Mouse (Mus musculus) midbrain, embryonic 10.5 days (tissue): Measurements from ENCODE around the gene Nebl. TPM values are rescaled to one million over a fixed set of nuclear protein-coding genes. Genes with fewer than 3 reads are reported as not detected.
"Not testable (repeated sequence)": the region's sequence is repeated elsewhere in the genome, so short reads cannot be mapped to it uniquely, and the experiment has no call there.

Source experiments
- DNase-seq: peaks from one replicate; pipeline ENCODE4 v3.0.0-alpha.2; 2017; ENCODE audit warnings: low spot score
- H3K27ac ChIP-seq: fragments of 300-500 bp; sonication (generic); replicated peaks from 2 replicates; pipeline ENCODE4 v1.5.1; 2016; ENCODE audit warnings: mild to moderate bottlenecking
- H3K27me3 ChIP-seq: fragments of 300-500 bp; sonication (generic); 2 replicates; pipeline ENCODE4 v1.6.1; 2016; ENCODE audit warnings: low read depth, mild to moderate bottlenecking; ENCODE audit not compliant: poor library complexity, severe bottlenecking
- H3K36me3 ChIP-seq: fragments of 300-500 bp; sonication (generic); 2 replicates; pipeline ENCODE4 v1.6.1; 2016; ENCODE audit warnings: mild to moderate bottlenecking, moderate library complexity
- H3K4me1 ChIP-seq: fragments of 300-500 bp; sonication (generic); 2 replicates; pipeline ENCODE4 v1.6.1; 2016
- H3K4me3 ChIP-seq: fragments of 300-500 bp; sonication (generic); 2 replicates; pipeline ENCODE4 v1.5.1; 2016; ENCODE audit warnings: mild to moderate bottlenecking, moderate library complexity
- H3K9me3 ChIP-seq: fragments of 300-500 bp; sonication (generic); replicated peaks from 2 replicates; pipeline ENCODE4 v1.6.1; 2016; ENCODE audit warnings: mild to moderate bottlenecking
- WGBS: fragments of 180-500 bp; shearing (Covaris S2); methylation state at CpG from one replicate; pipeline ENCODE4 v1.1.7; 2016; 5-methylcytosine and 5-hydroxymethylcytosine counted together
- microRNA-seq: library from miRNA; unstranded; fragments of <30 nt; microRNA quantifications from one replicate; pipeline ENCODE4, GENCODE M21; 2017
- polyA plus RNA-seq: library from polyadenylated mRNA; unstranded; fragments of >200 nt; fragmentation: Nextera tagmentation; extraction: Ambion mirVana; gene quantifications from 2 replicates; pipeline ENCODE4 v1.2.1, GENCODE M21; 2016

Gene Nebl
- polyA plus RNA-seq, 1 experiment from 2014 or later = 4.4 TPM

DNA sequence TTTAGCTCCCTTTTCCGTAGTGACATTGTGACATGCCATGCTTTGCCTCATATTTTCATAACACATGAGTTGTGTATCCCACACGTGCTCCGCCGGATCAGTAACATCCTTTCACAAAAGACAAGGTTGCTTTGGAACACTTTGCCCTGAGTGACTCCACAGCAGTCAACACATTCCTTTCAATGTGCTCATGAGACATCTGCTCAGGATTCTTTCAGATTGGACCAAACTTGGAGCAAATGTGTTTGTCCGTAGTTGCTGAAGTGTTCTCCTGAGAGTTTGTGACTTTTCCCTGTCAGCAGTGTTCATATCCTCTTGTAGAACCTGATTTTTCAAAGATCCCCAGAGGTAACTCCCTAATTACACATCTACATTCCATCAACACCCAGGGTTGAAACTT is 414.4 kb downstream of the Nebl start:
- H3K4me1 ChIP-seq = no peaks in the 10 kb centered on the region
- no peaks in the 10 kb centered on the region for H3K9me3 ChIP-seq
- no peak overlapping the region for H3K27ac ChIP-seq
- H3K36me3 ChIP-seq = no peaks in the 10 kb centered on the region
- H3K27me3 ChIP-seq = no peaks in the 10 kb centered on the region
- DNase-seq = no peak
- 93% methylated on average over 5 of the region's 5 CpGs for WGBS
- no peak overlapping the region for H3K4me3 ChIP-seq

DNA sequence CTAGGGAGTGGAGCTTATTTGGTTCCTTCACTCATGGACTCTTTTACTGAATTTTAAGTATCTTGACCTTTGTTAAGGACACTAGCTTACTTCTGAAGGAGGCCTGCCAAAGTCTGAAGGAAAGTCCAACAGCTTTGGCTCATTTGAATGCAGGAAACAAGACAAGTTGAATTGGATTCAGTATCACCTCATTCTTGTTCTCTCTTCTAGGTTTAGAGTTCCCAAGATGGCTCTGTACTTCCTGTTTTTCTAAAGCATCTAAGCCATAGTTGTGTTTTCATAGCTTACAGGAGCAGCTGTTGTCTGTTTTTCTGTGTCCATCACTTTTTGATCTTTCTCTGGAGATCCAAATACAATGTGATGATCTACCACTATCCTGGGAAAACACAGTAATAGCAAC is 429.9 kb downstream of the Nebl start:
- Histone ChIP-seq H3K9me3 (no peaks in the 10 kb centered on the region), H3K4me3 (no peak overlapping the region), H3K4me1 (no peaks in the 10 kb centered on the region), H3K27me3 (no peaks in the 10 kb centered on the region), H3K27ac (no peak overlapping the region), H3K36me3 (no peaks in the 10 kb centered on the region)
- DNase-seq = no peak

DNA sequence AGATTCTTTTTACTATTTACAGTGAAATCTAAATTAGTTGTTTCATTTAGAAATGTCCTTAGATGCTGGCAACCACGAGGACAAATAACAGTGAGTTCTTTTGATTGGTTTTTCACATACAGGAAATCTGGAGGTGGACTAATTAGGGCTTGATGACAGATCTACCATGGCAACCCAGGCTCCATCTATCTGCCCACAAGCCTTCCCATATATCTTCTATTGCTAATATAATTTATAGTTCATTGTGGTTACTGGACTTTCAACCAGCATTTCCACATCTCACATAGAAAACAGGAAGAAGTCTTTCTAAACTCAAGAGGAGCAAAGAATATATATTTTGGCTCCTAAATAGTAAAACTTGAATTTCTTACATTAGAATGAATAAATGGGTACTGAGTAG is 433.8 kb downstream of the Nebl start:
- 78% methylated on average over 1 of the region's 1 CpGs for WGBS
- no peak overlapping the region for H3K4me3 ChIP-seq
- H3K36me3 ChIP-seq = no peaks in the 10 kb centered on the region
- H3K27ac ChIP-seq = no peak overlapping the region
- no peak for DNase-seq
- H3K27me3 ChIP-seq = no peaks in the 10 kb centered on the region
- H3K4me1 ChIP-seq = no peaks in the 10 kb centered on the region
- no peaks in the 10 kb centered on the region for H3K9me3 ChIP-seq

DNA sequence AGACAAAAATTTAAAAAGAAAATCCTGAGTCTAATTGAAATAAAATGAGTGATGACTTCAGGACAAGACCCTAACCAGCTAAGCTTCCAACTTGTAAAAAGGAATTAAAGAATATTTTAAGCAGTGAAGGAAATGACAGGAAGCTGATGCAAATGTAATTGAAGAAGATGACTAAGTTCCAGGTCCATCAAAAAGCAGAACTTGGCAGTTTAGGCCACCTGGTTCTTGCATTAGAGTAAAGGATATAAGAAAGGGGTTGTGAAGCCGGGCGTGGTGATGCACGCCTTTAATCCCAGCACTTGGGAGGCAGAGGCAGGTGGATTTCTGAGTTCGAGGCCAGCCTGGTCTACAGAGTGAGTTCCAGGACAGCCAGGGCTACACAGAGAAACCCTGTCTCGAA is 436.0 kb downstream of the Nebl start:
- not testable (repeated sequence) for H3K9me3 ChIP-seq, H3K27ac ChIP-seq, H3K27me3 ChIP-seq, H3K36me3 ChIP-seq, H3K4me3 ChIP-seq, DNase-seq, H3K4me1 ChIP-seq
- WGBS = 98% methylated on average over 4 of the region's 5 CpGs

Small RNA genes within 50 kb of the gene (microRNA-seq; reads per million reads assigned to microRNA genes)
- gene Mir6419 = not detected
